In genomic region chr17:15993361-15994287, GRCm38 (mm10) we compare ENCODE assay signal across 8 mouse cellular contexts.
A peak's percentile ranks its signal among the peaks of the same experiment; 100 is the strongest.
DNase-seq lines count a peak whose midpoint lies in the region; ATAC-seq and TF ChIP-seq lines count a peak whose summit lies in the region.

No protein-coding gene starts in this region.

- peaks cover 13% of the 10 kb centered on the region for H3K4me1 ChIP-seq in heart, embryonic 12.5 days (replicated peaks)
- peaks cover 3% of the 10 kb centered on the region for H3K4me1 ChIP-seq in lung, adult 2 months (ENCODE audit: control insufficient read depth, insufficient read depth, low read length)
- no peaks in the 10 kb centered on the region for H3K4me1 ChIP-seq in thymus, adult 2 months (replicated peaks; ENCODE audit: control insufficient read depth, insufficient read depth, low read length)

- no peak overlapping the region for H3K4me2 ChIP-seq in heart, embryonic 12.5 days

- no peak overlapping the region for H3K4me3 ChIP-seq in heart, embryonic 12.5 days
- H3K4me3 ChIP-seq in lung, adult 2 months (replicated peaks; ENCODE audit: extremely low read depth, low read depth, low read length) = no peak overlapping the region
- no peak overlapping the region for H3K4me3 ChIP-seq in thymus, adult 2 months (ENCODE audit: control insufficient read depth, insufficient read depth, low read length)

- 34% methylated on average over 7 of the region's 7 CpGs for WGBS in heart, embryonic 12.5 days
- WGBS in lung, adult 2 months = 45% methylated on average over 7 of the region's 7 CpGs
- 90% methylated on average over 7 of the region's 7 CpGs for WGBS in thymus, adult 2 months

- no peaks in the 10 kb centered on the region for H3K36me3 ChIP-seq in heart, embryonic 12.5 days
- no peaks in the 10 kb centered on the region for H3K36me3 ChIP-seq in thymus, adult 2 months (ENCODE audit: control insufficient read depth, insufficient read depth, low read length)

- no peaks in the 10 kb centered on the region for H3K27me3 ChIP-seq in heart, embryonic 12.5 days (replicated peaks)
- no peaks in the 10 kb centered on the region for H3K27me3 ChIP-seq in thymus, adult 2 months (ENCODE audit: control insufficient read depth, insufficient read depth, low read length)

- 0 out of 2 replicates have a peak, but pooled peaks have one; percentile 11 for TF ChIP-seq POLR2A in lung, adult 2 months (IDR thresholded peaks at IDR 0.05; ENCODE audit: borderline replicate concordance, extremely low read depth, low read depth, low read length)
- TF ChIP-seq POLR2A in thymus, adult 2 months (IDR thresholded peaks at IDR 0.05; ENCODE audit: control insufficient read depth, extremely low read depth, insufficient read depth, low read length, poor library complexity) = no peak

- ATAC-seq in heart, embryonic 12.5 days (ENCODE audit: insufficient number of reproducible peaks, low FRiP score) = peak; percentile 73; the same call in 1 of the 2 replicates

- H3K9me3 ChIP-seq in heart, embryonic 12.5 days (replicated peaks) = peaks cover 2% of the 10 kb centered on the region; the same call in 1 of the 2 replicates

- peak; percentile 12 for DNase-seq in cerebellum, adult 9-11 months
- no peak for DNase-seq in cerebellum, adult 11 months
- peak; percentile 84 for DNase-seq in embryo, embryonic 10 days (ENCODE audit: low spot score)
- peak; percentile 43 for DNase-seq in kidney, postnatal 10 days
- DNase-seq in lung, adult 2 months = peak; percentile 8
- peak; percentile 84 for DNase-seq in retina, postnatal 1 day
- DNase-seq in thymus, adult 2 months = no peak

- H3K27ac ChIP-seq in heart, embryonic 12.5 days (ENCODE audit: poor library complexity, severe bottlenecking) = peak overlapping the region; percentile 57
- no peak overlapping the region for H3K27ac ChIP-seq in thymus, adult 2 months (ENCODE audit: control insufficient read depth, insufficient read depth, low read length)

- TF ChIP-seq CTCF in lung, adult 2 months (IDR thresholded peaks at IDR 0.05; ENCODE audit: insufficient read depth, low read length) = no peak
- TF ChIP-seq CTCF in thymus, adult 2 months (IDR thresholded peaks at IDR 0.05; ENCODE audit: borderline replicate concordance, control insufficient read depth, extremely low read depth, insufficient read depth, low read length, poor library complexity) = no peak

- no peak overlapping the region for H3K9ac ChIP-seq in heart, embryonic 12.5 days

Comparison
In these comparisons a context has a peak if more than half of its experiments do, and no peak if none do; other contexts are left out.
1. DNase-seq: peak in cerebellum, adult 9-11 months (single experiment), embryo, embryonic 10 days (single experiment), kidney, postnatal 10 days (single experiment), lung, adult 2 months (single experiment) and retina, postnatal 1 day (single experiment); none in cerebellum, adult 11 months (single experiment) and thymus, adult 2 months (single experiment).